Mouse (Mus musculus) ES-E14 (cell line): Measurements from ENCODE around the gene Crebrf. TPM values are rescaled to one million over a fixed set of nuclear protein-coding genes. Genes with fewer than 3 reads are reported as not detected.

Source experiments
- DNase-seq: peaks from one replicate; pipeline ENCODE4 v3.0.0-alpha.2; 2013; ENCODE audit warnings: low read depth, low spot score
- H3K27ac ChIP-seq: 2 replicates; pipeline ENCODE4 v1.5.1; 2012; ENCODE audit warnings: low read depth, mild to moderate bottlenecking, low read length, moderate library complexity, mixed read lengths; ENCODE audit not compliant: poor library complexity, insufficient read depth, severe bottlenecking
- H3K36me3 ChIP-seq: 2 replicates; pipeline ENCODE4 v1.6.1; 2012; ENCODE audit warnings: mild to moderate bottlenecking, low read length, moderate library complexity, mixed read lengths; ENCODE audit not compliant: control insufficient read depth, poor library complexity, insufficient read depth, severe bottlenecking
- H3K4me1 ChIP-seq, 2 experiments: fragments of 150-350 bp in 1 of 2; sonication (generic) in 1 of 2; 2 replicates each; pipeline ENCODE4 v1.6.1; 2012; ENCODE audit warnings: low read length in 2 of 2, mild to moderate bottlenecking in 1 of 2, mixed read lengths in 1 of 2; ENCODE audit not compliant: control insufficient read depth in 2 of 2, insufficient read depth in 2 of 2, poor library complexity in 1 of 2
- H3K4me3 ChIP-seq, 2 experiments: fragments of 150-350 bp in 1 of 2; sonication (generic) in 1 of 2; 2 replicates each; pipeline ENCODE4 v1.5.1; 2012; ENCODE audit warnings: low read length in 2 of 2, low read depth in 1 of 2, mild to moderate bottlenecking in 1 of 2, mixed read lengths in 1 of 2; ENCODE audit not compliant: insufficient read depth in 1 of 2, poor library complexity in 1 of 2, severe bottlenecking in 1 of 2
- H3K9ac ChIP-seq: 2 replicates; pipeline ENCODE4 v1.6.1; 2012; ENCODE audit warnings: low read depth, mild to moderate bottlenecking, low read length, mixed read lengths; ENCODE audit not compliant: poor library complexity, insufficient read depth, severe bottlenecking
- H3K9me3 ChIP-seq: fragments of 150-350 bp; sonication (generic); 2 replicates; pipeline ENCODE4 v1.6.1; 2012; ENCODE audit warnings: low read depth, mild to moderate bottlenecking, low read length; ENCODE audit not compliant: control insufficient read depth, insufficient read depth
- CHD2 ChIP-seq: IDR thresholded peaks from 2 replicates; pipeline ENCODE4 v1.6.1; 2014; ENCODE audit warnings: mild to moderate bottlenecking, low read depth, low read length, inconsistent platforms
- HCFC1 ChIP-seq: IDR thresholded peaks from 2 replicates; pipeline ENCODE4 v1.6.1; 2012; ENCODE audit warnings: low read length, inconsistent platforms, borderline replicate concordance; ENCODE audit not compliant: insufficient read depth
- MAFK ChIP-seq: IDR thresholded peaks from 2 replicates; pipeline ENCODE4 v1.6.1; 2014; ENCODE audit warnings: mild to moderate bottlenecking, low read depth, low read length, inconsistent platforms; ENCODE audit not compliant: insufficient read depth
- ZC3H11A ChIP-seq: IDR thresholded peaks from 2 replicates; pipeline ENCODE4 v1.6.1; 2012; ENCODE audit warnings: low read depth, mild to moderate bottlenecking, inconsistent platforms, low read length, borderline replicate concordance
- ZNF384 ChIP-seq: IDR thresholded peaks from 2 replicates; pipeline ENCODE4 v1.6.1; 2012; ENCODE audit warnings: low read depth, low read length, inconsistent platforms
- in situ Hi-C, 2 experiments: fragments of 600-800 bp; cut with MboI; formaldehyde crosslinking; loops; one replicate each; pipeline ENCODE4 v1.15.1; 2025; ENCODE audit warnings: low sequenced_read_pairs in 2 of 2, inconsistent platforms in 1 of 2; ENCODE audit not compliant: unreplicated experiment in 2 of 2
- total RNA-seq: library from RNA; depleted of rRNA; stranded (reverse); fragments of 300-350 nt; gene quantifications from 2 replicates; pipeline ENCODE4 v1.2.3, GENCODE M21; 2012

Gene Crebrf
- total RNA-seq, 1 experiment: 16.6 TPM

DNA sequence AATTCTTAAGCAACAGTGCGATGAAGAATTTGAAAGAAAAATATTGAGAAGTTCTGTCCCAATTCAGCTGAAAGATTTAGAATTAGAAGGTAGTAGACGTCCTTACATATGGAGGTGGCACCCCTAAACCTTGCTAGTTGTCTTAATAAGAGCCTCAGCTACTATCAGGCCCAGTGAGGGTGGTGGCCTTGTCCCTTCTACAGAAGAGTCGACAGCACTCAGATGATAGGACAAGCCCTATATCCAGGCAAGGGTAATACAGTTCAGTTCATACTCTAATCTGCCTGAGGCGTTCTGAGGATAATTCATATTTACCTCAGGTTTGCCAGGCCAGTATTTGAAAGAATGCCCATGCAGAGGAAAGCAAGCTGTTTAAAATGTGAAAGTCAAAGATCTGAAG lies 62.6 kb downstream of the Crebrf start:
- H3K9ac ChIP-seq: no peak overlapping the region
- no peak for DNase-seq
- no peak for TF ChIP-seq CHD2
- no peak for TF ChIP-seq MAFK
- TF ChIP-seq HCFC1: no peak
- no peak for TF ChIP-seq ZNF384
- no peak for TF ChIP-seq ZC3H11A
- in situ Hi-C loops: no loop called here
- H3K4me1 ChIP-seq: peaks cover 0 to 10% of the 10 kb centered on the region in 2 experiments; a peak in 2 of 4 replicates
- no peak overlapping the region for H3K4me3 ChIP-seq
- H3K9me3 ChIP-seq: no peaks in the 10 kb centered on the region
- no peak overlapping the region for H3K27ac ChIP-seq
- H3K36me3 ChIP-seq: no peaks in the 10 kb centered on the region; the same call in 1 of the 2 replicates

DNA sequence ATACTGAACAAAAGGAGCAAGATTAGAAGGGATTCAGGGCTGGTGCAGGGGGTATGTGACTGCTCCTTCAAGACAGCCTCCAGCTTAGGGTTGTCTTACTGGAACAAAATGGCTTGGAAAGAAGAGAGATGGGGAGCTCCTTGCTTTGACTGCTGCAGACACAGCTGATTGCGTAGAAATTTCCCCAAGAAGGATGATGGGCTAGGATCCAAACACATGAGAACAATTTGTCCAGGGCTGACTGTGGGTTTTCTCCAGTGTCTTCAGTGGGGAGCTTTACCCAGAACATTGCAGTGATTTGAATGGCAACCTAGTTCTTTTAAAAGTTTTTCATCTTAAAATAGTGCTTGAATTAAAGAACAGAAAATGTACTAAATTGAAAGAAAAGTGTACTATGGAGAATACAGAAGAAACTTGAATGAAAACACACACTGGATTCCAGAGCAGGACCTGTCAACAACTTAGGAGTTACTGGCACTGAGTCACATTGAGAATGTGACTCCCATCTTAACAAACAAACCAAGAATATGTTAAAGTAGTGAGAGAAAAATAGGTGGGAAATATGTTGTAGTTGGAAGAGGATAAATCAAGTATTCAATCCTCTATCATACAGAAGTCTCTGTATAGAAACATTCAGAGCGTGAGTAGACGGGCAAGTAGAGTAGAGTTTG lies 63.1 kb downstream of the Crebrf start:
- Histone ChIP-seq H3K36me3 (peaks cover 2% of the 10 kb centered on the region; the same call in 1 of the 2 replicates), H3K27ac (no peak overlapping the region), H3K9me3 (no peaks in the 10 kb centered on the region), H3K9ac (no peak overlapping the region), H3K4me1 (peaks cover 0 to 10% of the 10 kb centered on the region in 2 experiments; a peak in 2 of 4 replicates), H3K4me3 (no peak overlapping the region)
- TF ChIP-seq ZNF384 (no peak), HCFC1 (no peak), ZC3H11A (no peak), MAFK (no peak)
- in situ Hi-C loops: no loop called here
- no peak for DNase-seq

DNA sequence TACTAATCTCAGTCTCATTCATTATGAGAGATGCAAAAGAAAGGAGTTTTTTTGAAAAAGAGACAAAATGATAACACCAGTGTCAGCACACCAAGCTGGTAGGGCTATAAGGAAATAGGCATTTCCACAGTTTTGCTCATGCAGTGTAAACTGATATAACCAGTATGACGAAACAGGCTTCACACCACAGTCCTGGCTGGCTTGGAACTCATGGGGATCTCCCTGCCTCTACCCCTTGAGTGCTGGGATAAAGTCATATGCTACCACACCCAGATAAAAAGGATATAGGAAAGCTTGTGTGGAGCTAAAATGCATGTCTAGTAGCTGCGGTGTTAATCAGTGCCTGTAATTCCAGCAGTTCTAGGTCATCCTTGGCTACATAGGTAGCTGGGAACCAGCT lies 64.0 kb downstream of the Crebrf start:
- Histone ChIP-seq H3K9ac (no peak overlapping the region), H3K4me3 (no peak overlapping the region), H3K36me3 (peaks cover 4% of the 10 kb centered on the region; the same call in 1 of the 2 replicates), H3K27ac (no peak overlapping the region), H3K9me3 (no peaks in the 10 kb centered on the region), H3K4me1 (peaks cover 0 to 11% of the 10 kb centered on the region in 2 experiments; a peak in 2 of 4 replicates)
- in situ Hi-C loops: no loop called here
- DNase-seq: no peak
- TF ChIP-seq ZNF384 (no peak), MAFK (no peak), CHD2 (no peak), HCFC1 (no peak), ZC3H11A (no peak)

GRCm38 (mm10) chr17:26780750-26781571 lies 65.5 kb downstream of the Crebrf start, which contains the start of gene Bnip1:
Bnip1 (plus strand) TSS chr17:26781066.
- Histone ChIP-seq H3K27ac (peak within 1 kb of the TSS; percentile 92), H3K9ac (peak within 1 kb of the TSS; percentile 98), H3K4me3 (peak within 1 kb of the TSS; percentile 97 to 98), H3K4me1 (peaks cover 0 to 11% of the 10 kb centered on the region in 2 experiments; a peak in 2 of 4 replicates), H3K9me3 (no peaks in the 10 kb centered on the region), H3K36me3 (peaks cover 4% of the 10 kb centered on the region; the same call in 1 of the 2 replicates)
- TF ChIP-seq HCFC1 (peak; percentile 72; the same call in 1 of the 2 replicates), ZNF384 (no peak)
- peak; percentile 75 for DNase-seq
- in situ Hi-C loops: no loop called here
